Mouse (Mus musculus): ENCODE measurements around the gene Specc1.

Gene Specc1

GRCm38 (mm10) chr11:62107272-62107836, 150.8 kb downstream of the Specc1 start:
- no peak for DNase-seq

- DNase-seq = no peak
Observed at GRCm38 (mm10) chr11:62118561-62118960, 162.0 kb downstream of the Specc1 start.

- no peak for DNase-seq
Observed at GRCm38 (mm10) chr11:62119871-62120270, 163.3 kb downstream of the Specc1 start.

- DNase-seq = no peak
Observed at GRCm38 (mm10) chr11:62121365-62121764, 164.8 kb downstream of the Specc1 start.

GRCm38 (mm10) chr11:62127692-62128091, 171.1 kb downstream of the Specc1 start:
- DNase-seq = peak; percentile 66

- DNase-seq = no peak
Observed at GRCm38 (mm10) chr11:62128197-62128596, 171.6 kb downstream of the Specc1 start.

- peak; percentile 29 for DNase-seq
Observed at GRCm38 (mm10) chr11:62130191-62130590, 173.6 kb downstream of the Specc1 start.

- DNase-seq = no peak
Observed at GRCm38 (mm10) chr11:62130685-62131295, 174.2 kb downstream of the Specc1 start.

- no peak for DNase-seq
Observed at GRCm38 (mm10) chr11:62131601-62132000, 175.0 kb downstream of the Specc1 start.

GRCm38 (mm10) chr11:62134191-62134590, 177.6 kb downstream of the Specc1 start:
- DNase-seq = no peak

- no peak for DNase-seq
Observed at GRCm38 (mm10) chr11:62145216-62146110, 188.9 kb downstream of the Specc1 start.

GRCm38 (mm10) chr11:62146661-62147060, 190.1 kb downstream of the Specc1 start:
- no peak for DNase-seq

- DNase-seq = no peak
Observed at GRCm38 (mm10) chr11:62148026-62148425, 191.5 kb downstream of the Specc1 start.

GRCm38 (mm10) chr11:62148449-62148848, 191.9 kb downstream of the Specc1 start:
- DNase-seq = no peak

- DNase-seq = no peak
Observed at GRCm38 (mm10) chr11:62153057-62153456, 196.5 kb downstream of the Specc1 start.

- DNase-seq = no peak
Observed at GRCm38 (mm10) chr11:62159803-62160202, 203.2 kb downstream of the Specc1 start.

- no peak for DNase-seq
Observed at GRCm38 (mm10) chr11:62161450-62161849, 204.9 kb downstream of the Specc1 start.

- no peak for DNase-seq
Observed at GRCm38 (mm10) chr11:62164357-62164756, 207.8 kb downstream of the Specc1 start.

- DNase-seq = no peak
Observed at GRCm38 (mm10) chr11:62166503-62166902, 209.9 kb downstream of the Specc1 start.

GRCm38 (mm10) chr11:62168146-62168545, 211.6 kb downstream of the Specc1 start:
- no peak for DNase-seq

- no peak for DNase-seq
Observed at GRCm38 (mm10) chr11:62177395-62178113, 221.0 kb downstream of the Specc1 start.

GRCm38 (mm10) chr11:62180791-62181190, 224.2 kb downstream of the Specc1 start:
- no peak for DNase-seq

GRCm38 (mm10) chr11:62184900-62185299, 228.3 kb downstream of the Specc1 start:
- DNase-seq = no peak

All from layer of hippocampus, adult 9-11 months (tissue).